Mouse (Mus musculus): ENCODE data around the gene Acin1.

DNA sequence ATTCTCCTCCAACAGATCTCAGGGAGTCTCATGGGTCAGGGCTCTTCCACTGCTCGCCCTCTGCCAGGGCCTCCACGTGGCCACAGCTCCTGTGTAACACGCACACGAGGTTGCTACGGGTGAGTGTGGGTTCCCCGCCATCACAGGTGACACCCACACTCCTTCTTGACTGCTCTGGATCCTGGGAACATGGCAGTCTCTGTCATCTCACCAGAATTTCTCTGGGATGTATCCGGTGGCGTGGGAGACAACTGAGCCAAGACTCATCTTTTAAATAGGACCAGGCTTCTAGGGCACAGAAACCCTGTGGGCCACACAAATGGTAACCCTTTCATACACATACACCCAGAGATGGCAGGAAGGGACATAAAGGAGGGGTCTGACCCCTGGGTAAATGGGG, 45.5 kb upstream of the Acin1 start:
- TF ChIP-seq TAL1 (IDR thresholded peaks at IDR 0.05; ENCODE audit: low read length) (no peak), GATA1 (IDR thresholded peaks at IDR 0.05; ENCODE audit: low read length) (no peak)
